Mouse (Mus musculus): ENCODE results near the gene Pgbd5.

DNA sequence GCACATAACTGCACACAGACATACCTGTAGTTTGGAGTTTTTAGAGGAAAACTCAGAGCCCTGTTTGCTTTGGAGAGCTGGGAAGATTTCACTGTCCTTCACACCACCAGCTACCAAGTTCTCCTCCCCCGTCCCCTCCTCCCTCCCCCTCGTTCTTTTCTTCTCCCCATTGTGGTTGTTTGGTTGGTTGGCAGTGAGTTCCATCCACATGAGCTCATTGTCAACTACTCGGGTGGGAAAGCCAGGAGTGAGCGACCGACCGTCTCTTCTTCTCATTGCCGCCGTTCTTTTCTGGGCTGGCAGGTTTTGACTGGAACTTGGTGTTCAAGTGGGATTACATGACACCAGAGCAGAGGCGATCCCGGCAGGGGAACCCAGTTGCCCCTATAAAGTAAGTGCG lies 107.8 kb downstream of the Pgbd5 start:
- TF ChIP-seq MXI1 (IDR thresholded peaks at IDR 0.05; ENCODE audit: low read depth, low read length), result no peak
- no peak for TF ChIP-seq MAZ (IDR thresholded peaks at IDR 0.05; ENCODE audit: low read depth, low read length)
- TF ChIP-seq EP300 (IDR thresholded peaks at IDR 0.05; ENCODE audit: low read length), result no peak
- no peak for TF ChIP-seq RAD21 (IDR thresholded peaks at IDR 0.05; ENCODE audit: low read depth, low read length)
- TF ChIP-seq JUND (conservative IDR thresholded peaks at IDR 0.05; ENCODE audit: low read depth, low read length), result no peak

Measured in CH12.LX (cell line).